Mouse (Mus musculus) olfactory bulb, adult 2 months (tissue): ENCODE results near the gene Hsd17b11.

Source experiments
- CTCF ChIP-seq: fragments of 200-500 bp; IDR thresholded peaks from 2 replicates; pipeline ENCODE4 v1.5.1; 2012; ENCODE audit warnings: low read depth, mild to moderate bottlenecking, low read length, moderate library complexity; ENCODE audit not compliant: insufficient read depth
- POLR2A ChIP-seq: fragments of 200-500 bp; IDR thresholded peaks from 2 replicates; pipeline ENCODE4 v1.6.1; 2012; ENCODE audit warnings: mild to moderate bottlenecking, low read depth, low read length, moderate library complexity; ENCODE audit not compliant: insufficient read depth

GRCm38 (mm10) chr5:104023289-104024020, 1.7 kb upstream of the Hsd17b11 start:
- no peak for TF ChIP-seq POLR2A
- no peak for TF ChIP-seq CTCF
